Mouse (Mus musculus): ENCODE measurements around the gene Fbxo45. TPM values are rescaled to one million over a fixed set of nuclear protein-coding genes. Genes with fewer than 3 reads are reported as not detected.
"Not testable (repeated sequence)": the region's sequence is repeated elsewhere in the genome, so short reads cannot be mapped to it uniquely, and the experiment has no call there.

The Fbxo45 gene
- polyA plus RNA-seq, 1 experiment from 2014 or later = 8.4 TPM

- Histone ChIP-seq H3K4me1 (replicated peaks) (peaks cover 30% of the 10 kb centered on the region), H3K36me3 (no peaks in the 10 kb centered on the region), H3K4me2 (replicated peaks) (no peak overlapping the region), H3K9me3 (no peaks in the 10 kb centered on the region), H3K27ac (no peak overlapping the region), H3K27me3 (no peaks in the 10 kb centered on the region), H3K4me3 (replicated peaks) (no peak overlapping the region), H3K9ac (replicated peaks) (no peak overlapping the region)
- ATAC-seq = no peak
- WGBS = 97% methylated on average over 3 of the region's 3 CpGs
These were observed 3.1 kb downstream of the Fbxo45 start for GRCm38 (mm10) chr16:32243901-32244300.

DNA sequence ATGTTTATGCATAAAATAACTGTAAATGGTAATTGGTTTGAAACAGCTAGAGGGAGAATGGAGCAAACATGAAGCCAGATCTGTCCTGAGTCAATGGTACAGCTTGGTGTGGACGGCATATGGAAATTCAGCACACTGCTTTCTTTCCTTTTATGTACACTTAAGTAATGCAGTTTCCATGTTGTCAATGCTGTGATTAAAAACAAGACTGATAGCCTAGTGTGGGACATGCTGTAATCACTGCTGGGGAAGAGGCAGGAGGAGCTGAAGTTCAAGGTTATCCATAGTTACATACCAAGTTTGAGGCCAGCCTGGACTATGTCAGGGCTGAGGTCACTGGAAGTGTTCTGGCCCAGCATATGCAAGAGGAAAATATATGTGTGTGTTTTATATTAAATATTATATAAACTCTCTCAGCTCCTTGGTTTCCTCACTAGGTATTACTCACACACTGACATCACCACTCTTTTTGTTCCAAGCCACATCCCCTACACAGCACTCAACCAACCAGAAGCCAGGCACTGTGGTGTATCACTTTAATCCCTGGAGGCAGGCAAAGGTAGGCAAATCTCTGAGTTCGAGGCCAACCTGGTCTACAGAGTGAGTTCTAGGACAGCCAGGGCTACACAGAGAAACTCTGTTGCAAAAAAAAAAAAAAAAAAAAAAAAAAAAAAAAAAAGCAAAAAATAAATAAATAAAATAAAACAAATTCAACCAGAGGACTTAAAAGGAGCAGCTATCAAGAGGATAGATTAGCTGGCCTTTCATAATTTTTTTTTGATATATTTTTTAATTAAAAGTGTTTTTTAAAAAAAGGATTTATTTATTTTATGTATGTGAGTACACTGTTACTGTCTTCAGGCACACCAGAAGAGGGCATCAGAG lies 7.3 kb downstream of the Fbxo45 start:
- WGBS = 96% methylated on average over 2 of the region's 2 CpGs
- no peak overlapping the region for H3K4me3 ChIP-seq (replicated peaks)
- no peaks in the 10 kb centered on the region for H3K9me3 ChIP-seq
- ATAC-seq = no peak
- peaks cover 8% of the 10 kb centered on the region for H3K4me1 ChIP-seq (replicated peaks)
- H3K9ac ChIP-seq (replicated peaks) = no peak overlapping the region
- no peaks in the 10 kb centered on the region for H3K27me3 ChIP-seq
- H3K36me3 ChIP-seq = peaks cover 23% of the 10 kb centered on the region
- no peak overlapping the region for H3K27ac ChIP-seq
- no peak overlapping the region for H3K4me2 ChIP-seq (replicated peaks)

DNA sequence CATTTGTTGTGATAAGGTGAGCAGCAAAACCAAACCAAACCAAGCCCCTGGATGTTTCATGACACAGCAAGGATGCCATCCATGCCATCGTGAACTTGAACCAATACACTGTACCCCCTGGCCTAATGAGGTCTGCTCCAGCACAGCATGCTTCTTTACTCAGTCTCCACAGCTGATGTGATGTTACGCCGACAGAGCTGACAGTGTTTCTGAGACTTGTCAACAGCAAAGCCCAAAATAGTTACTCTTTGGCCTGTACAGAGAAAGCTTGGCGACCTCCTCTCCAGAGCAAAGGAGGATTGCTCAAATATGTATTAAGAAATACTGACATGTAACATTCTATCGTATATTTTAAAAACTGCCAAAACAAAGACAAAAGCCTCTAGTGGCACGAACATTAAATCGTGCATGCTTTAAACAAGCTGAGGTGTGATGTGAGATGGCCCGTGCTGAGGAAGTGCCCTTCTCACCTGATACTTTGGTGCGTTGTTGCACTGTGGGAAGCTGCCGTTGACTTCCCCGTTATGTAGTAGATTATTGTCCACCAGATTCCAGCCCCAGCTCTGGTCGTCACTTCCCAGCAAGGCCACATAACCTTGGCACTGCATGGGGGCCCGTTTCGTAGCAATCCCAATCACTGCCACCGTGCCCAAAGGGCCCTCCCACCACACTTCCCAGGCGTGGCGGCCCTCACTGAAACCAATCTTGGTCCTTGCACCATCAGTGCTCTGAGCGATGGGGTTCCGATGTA lies 8.9 kb downstream of the Fbxo45 start:
- no peak overlapping the region for H3K4me3 ChIP-seq (replicated peaks)
- H3K27me3 ChIP-seq = no peaks in the 10 kb centered on the region
- no peak overlapping the region for H3K27ac ChIP-seq
- no peaks in the 10 kb centered on the region; the same call in 1 of the 2 replicates for H3K4me1 ChIP-seq (replicated peaks)
- no peak overlapping the region for H3K9ac ChIP-seq (replicated peaks)
- WGBS = 95% methylated on average over 19 of the region's 19 CpGs
- H3K9me3 ChIP-seq = no peaks in the 10 kb centered on the region
- H3K4me2 ChIP-seq (replicated peaks) = no peak overlapping the region
- ATAC-seq = no peak
- peaks cover 38% of the 10 kb centered on the region for H3K36me3 ChIP-seq

GRCm38 (mm10) chr16:32232050-32232449 lies 14.9 kb downstream of the Fbxo45 start:
- H3K4me2 ChIP-seq (replicated peaks); H3K27ac ChIP-seq; H3K4me3 ChIP-seq (replicated peaks); H3K4me1 ChIP-seq (replicated peaks); ATAC-seq; H3K9ac ChIP-seq (replicated peaks); H3K27me3 ChIP-seq; H3K9me3 ChIP-seq: not testable (repeated sequence)
- H3K36me3 ChIP-seq = peaks cover 47% of the 10 kb centered on the region
- 89% methylated on average over 3 of the region's 3 CpGs for WGBS

DNA sequence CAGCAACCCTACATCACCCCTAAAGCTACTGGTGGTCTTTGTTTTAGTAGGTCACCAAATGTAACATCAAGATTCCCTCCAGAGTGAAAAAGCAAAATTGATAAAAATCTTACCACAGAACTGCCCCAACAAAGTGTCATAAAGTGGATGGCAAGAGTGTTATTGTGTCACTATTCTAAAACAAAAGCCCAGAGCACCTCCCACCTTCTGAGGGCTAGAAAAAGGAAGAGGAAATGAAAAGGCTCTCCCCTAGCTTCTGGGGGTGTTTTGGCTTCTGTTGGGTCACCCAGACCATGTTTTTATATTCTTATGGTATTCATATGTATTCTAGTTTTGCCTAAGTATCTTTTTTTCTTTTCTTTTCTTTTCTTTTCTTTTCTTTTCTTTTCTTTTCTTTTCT lies 24.6 kb downstream of the Fbxo45 start:
- Histone ChIP-seq H3K9ac (replicated peaks) (no peak overlapping the region), H3K4me3 (replicated peaks) (no peak overlapping the region), H3K27ac (no peak overlapping the region), H3K4me1 (replicated peaks) (no peaks in the 10 kb centered on the region), H3K4me2 (replicated peaks) (no peak overlapping the region), H3K27me3 (no peaks in the 10 kb centered on the region), H3K9me3 (no peaks in the 10 kb centered on the region), H3K36me3 (no peaks in the 10 kb centered on the region)
- ATAC-seq = no peak

- H3K36me3 ChIP-seq = no peaks in the 10 kb centered on the region
- H3K27ac ChIP-seq = no peak overlapping the region
- H3K4me1 ChIP-seq (replicated peaks) = no peaks in the 10 kb centered on the region
- H3K27me3 ChIP-seq = no peaks in the 10 kb centered on the region
- H3K9ac ChIP-seq (replicated peaks) = no peak overlapping the region
- no peak for ATAC-seq
- H3K4me2 ChIP-seq (replicated peaks) = no peak overlapping the region
- no peak overlapping the region for H3K4me3 ChIP-seq (replicated peaks)
- no peaks in the 10 kb centered on the region for H3K9me3 ChIP-seq
- WGBS = 79% methylated on average over 4 of the region's 4 CpGs
These were observed 25.2 kb downstream of the Fbxo45 start for GRCm38 (mm10) chr16:32221803-32222202.

DNA sequence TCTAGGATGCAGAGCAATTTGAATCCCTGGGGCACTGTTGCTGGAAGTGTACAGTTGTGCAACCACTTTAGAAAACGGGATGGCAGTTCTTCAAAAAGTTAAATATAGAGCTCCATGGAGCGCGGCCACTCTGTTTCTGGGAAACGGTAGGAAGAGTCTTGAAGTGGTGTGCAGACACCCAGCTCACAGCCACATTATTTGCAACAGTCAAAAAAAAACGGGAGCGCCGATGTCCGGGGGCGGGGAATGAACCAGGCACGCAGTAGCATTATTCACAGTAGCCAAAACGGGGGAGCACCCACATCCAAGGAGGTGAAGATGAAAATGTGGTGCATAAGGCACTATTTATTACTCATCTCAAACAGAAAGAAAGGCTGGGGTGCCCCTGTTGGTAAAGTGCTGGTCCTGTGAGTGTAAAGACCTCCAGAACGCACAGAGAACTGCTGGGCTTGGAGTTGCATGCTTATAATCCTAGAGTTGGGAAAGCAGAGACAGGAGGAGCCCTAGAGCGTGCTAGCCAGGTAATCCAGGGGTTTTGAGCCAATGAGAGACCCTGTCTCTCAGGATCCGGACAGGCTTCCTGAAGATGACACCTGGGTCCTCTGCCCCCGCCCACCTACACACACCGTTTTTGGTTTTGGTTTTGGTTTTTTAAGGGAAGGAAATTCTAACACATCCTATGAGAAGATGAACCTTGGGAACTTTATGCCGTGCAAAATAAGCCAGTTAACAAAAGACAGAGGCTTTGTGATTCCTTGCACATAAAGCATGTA lies 32.0 kb downstream of the Fbxo45 start:
- Histone ChIP-seq H3K36me3 (no peaks in the 10 kb centered on the region), H3K4me2 (replicated peaks) (no peak overlapping the region), H3K9me3 (no peaks in the 10 kb centered on the region), H3K4me1 (replicated peaks) (no peaks in the 10 kb centered on the region), H3K9ac (replicated peaks) (no peak overlapping the region), H3K27me3 (no peaks in the 10 kb centered on the region), H3K4me3 (replicated peaks) (no peak overlapping the region), H3K27ac (no peak overlapping the region)
- 84% methylated on average over 17 of the region's 17 CpGs for WGBS
- ATAC-seq = no peak

DNA sequence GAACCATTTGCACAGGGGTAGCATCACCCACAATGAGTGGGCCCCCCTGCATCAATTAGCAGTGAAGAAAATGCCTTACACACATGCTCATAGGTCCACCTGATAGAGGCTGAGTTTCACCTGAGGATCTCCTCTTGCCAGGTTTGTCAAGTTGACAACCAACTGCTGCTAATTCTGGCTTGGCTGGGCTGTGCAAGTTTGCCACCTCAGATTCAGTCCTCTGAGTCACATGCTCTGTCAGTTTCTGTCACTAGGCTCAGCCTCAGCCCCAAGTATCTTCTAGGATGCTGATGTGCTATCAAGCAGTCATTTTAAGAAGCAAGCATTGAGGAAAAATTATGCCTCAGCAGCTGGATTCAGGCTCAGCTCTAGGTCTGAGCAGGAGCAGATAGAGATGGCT lies 32.8 kb downstream of the Fbxo45 start:
- H3K27ac ChIP-seq = no peak overlapping the region
- no peak for ATAC-seq
- peaks cover 4% of the 10 kb centered on the region; the same call in 1 of the 2 replicates for H3K9me3 ChIP-seq

DNA sequence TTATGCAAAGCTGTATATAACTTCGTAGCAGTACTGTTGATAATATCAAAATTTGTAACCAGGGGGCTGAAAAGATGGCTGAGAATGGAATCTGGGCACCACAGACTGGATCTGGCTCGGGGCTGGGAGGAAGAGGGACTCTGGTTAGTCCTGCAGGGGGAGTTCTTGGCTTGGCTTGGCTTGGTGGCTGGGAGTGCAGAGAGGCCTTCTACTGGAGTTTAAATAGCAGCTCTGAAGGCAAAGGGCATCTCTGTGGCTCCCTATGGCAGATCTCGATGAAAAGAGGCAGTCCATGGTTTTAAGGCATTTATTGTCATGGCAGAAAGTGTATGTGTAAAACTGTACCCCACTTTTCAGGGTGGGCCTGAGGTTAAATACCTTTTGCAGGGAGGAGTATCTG lies 42.1 kb downstream of the Fbxo45 start:
- H3K36me3 ChIP-seq = no peaks in the 10 kb centered on the region
- H3K27me3 ChIP-seq = no peaks in the 10 kb centered on the region
- no peak overlapping the region for H3K9ac ChIP-seq (replicated peaks)
- no peak for ATAC-seq
- H3K4me2 ChIP-seq (replicated peaks) = no peak overlapping the region
- H3K9me3 ChIP-seq = peaks cover 5% of the 10 kb centered on the region; the same call in 1 of the 2 replicates
- no peak overlapping the region for H3K27ac ChIP-seq
- WGBS = 69% methylated on average over 3 of the region's 3 CpGs
- peaks cover 8% of the 10 kb centered on the region for H3K4me1 ChIP-seq (replicated peaks)
- no peak overlapping the region for H3K4me3 ChIP-seq (replicated peaks)

More for the DNA sequence above, 32.8 kb downstream of the Fbxo45 start:
- H3K4me1 ChIP-seq (replicated peaks) = no peaks in the 10 kb centered on the region
- no peak overlapping the region for H3K9ac ChIP-seq (replicated peaks)
- H3K27me3 ChIP-seq = no peaks in the 10 kb centered on the region
- no peak overlapping the region for H3K4me3 ChIP-seq (replicated peaks)
- no peak overlapping the region for H3K4me2 ChIP-seq (replicated peaks)
- no peaks in the 10 kb centered on the region for H3K36me3 ChIP-seq

DNA sequence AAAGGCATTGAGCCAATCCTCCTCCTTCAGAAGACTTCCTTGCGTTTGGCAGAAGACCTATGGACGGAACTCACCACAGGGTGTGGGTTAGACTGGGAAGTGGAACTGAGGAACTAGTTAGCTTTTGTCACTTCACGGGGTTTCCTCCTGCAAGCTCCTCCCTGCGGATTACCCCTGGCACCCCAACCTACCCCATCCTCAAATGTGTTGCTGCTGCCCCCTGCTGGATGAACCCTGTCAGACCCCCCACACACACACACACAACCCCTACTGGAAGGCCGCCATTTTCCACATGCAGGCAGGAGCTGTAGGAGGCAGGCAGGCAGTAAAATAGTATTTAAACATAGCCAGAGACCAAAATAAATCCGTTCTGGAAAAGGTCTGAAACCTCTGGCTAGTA lies 44.3 kb downstream of the Fbxo45 start:
- 73% methylated on average over 6 of the region's 6 CpGs for WGBS
- peaks cover 8% of the 10 kb centered on the region for H3K4me1 ChIP-seq (replicated peaks)
- ATAC-seq = no peak

GRCm38 (mm10) chr16:32201004-32201325 lies 46.0 kb downstream of the Fbxo45 start:
- Histone ChIP-seq H3K36me3 (no peaks in the 10 kb centered on the region), H3K9ac (replicated peaks) (0 out of 2 replicates have a peak overlapping the region, but pooled peaks have one; percentile 32), H3K27me3 (no peaks in the 10 kb centered on the region), H3K4me2 (replicated peaks) (peak overlapping the region; percentile 26; the same call in 1 of the 2 replicates), H3K4me3 (replicated peaks) (0 out of 2 replicates have a peak overlapping the region, but pooled peaks have one; percentile 8), H3K27ac (0 out of 2 replicates have a peak overlapping the region, but pooled peaks have one; percentile 71), H3K4me1 (replicated peaks) (peaks cover 8% of the 10 kb centered on the region), H3K9me3 (no peaks in the 10 kb centered on the region)
- 47% methylated on average over 9 of the region's 9 CpGs for WGBS
- peak; percentile 3; the same call in 1 of the 2 replicates for ATAC-seq

More for the DNA sequence above, 44.3 kb downstream of the Fbxo45 start:
- no peak overlapping the region for H3K9ac ChIP-seq (replicated peaks)
- H3K27me3 ChIP-seq = no peaks in the 10 kb centered on the region
- no peak overlapping the region for H3K4me2 ChIP-seq (replicated peaks)
- H3K36me3 ChIP-seq = no peaks in the 10 kb centered on the region
- H3K27ac ChIP-seq = no peak overlapping the region
- no peak overlapping the region for H3K4me3 ChIP-seq (replicated peaks)
- no peaks in the 10 kb centered on the region for H3K9me3 ChIP-seq
